Mouse (Mus musculus) liver, adult 2 months (tissue): ENCODE results near the gene Nptn.

Experiments used
- CTCF ChIP-seq: fragments of 200-500 bp; IDR thresholded peaks from 2 replicates; pipeline ENCODE4 v1.5.1; 2011; ENCODE audit warnings: low read depth, low read length, control low read depth
- POLR2A ChIP-seq: fragments of 200-500 bp; IDR thresholded peaks from 2 replicates; pipeline ENCODE4 v1.6.1; 2011; ENCODE audit warnings: low read length, control low read depth; ENCODE audit not compliant: insufficient read depth; ENCODE audit errors: extremely low read depth

DNA sequence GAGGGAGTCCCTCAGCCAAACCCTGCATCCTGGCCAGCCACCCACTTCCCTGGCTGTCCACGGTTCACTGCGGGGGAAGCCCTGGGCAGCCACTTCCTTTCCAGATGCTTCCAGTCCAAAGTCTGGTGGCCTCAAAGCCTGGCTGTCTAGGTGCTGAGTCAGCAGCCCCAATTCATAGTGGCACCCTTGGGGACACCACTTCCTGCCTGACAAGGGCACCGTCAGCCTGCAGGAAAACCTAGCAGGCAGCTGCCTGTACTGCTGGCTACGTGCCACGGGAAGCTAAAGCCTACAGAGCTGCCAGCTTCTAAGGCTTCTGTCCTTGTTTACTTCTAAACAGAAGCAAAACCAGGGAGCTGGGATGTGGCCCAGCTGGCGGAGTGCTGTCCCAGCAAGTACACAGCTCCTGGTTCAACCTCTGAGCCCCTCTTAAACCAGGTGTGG is 40.1 kb upstream of the Nptn start:
- TF ChIP-seq POLR2A (no peak), CTCF (no peak)
